Mouse (Mus musculus): Measurements from ENCODE around the gene Prkag2.

The Prkag2 gene

DNA sequence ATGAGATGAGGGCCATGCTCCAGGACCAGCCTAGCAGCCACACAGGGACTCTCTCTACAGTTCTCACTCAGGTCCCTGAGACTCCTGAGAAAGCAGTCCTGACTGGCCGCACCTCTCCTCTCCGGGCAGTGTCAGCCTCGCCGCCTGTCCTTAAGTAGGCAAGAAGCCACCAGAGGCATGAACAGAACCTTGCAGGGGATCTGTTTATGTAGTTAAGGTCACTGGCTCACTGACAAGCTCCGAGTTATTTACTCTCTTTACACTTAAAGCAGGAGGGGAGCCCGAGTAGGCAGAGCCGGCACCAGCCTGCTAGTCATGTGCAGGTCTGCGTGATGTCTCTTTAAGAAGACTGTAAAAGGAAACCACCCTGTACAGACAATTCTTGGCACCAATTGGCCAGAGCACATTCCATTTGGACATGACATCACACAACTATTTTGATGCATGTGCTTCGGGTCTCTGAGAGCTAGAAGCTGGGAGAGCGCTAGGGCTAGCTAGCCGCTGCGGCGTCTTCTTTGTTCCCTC lies 104.8 kb downstream of the Prkag2 start:
- DNase-seq (ENCODE audit: low spot score), result no peak

DNA sequence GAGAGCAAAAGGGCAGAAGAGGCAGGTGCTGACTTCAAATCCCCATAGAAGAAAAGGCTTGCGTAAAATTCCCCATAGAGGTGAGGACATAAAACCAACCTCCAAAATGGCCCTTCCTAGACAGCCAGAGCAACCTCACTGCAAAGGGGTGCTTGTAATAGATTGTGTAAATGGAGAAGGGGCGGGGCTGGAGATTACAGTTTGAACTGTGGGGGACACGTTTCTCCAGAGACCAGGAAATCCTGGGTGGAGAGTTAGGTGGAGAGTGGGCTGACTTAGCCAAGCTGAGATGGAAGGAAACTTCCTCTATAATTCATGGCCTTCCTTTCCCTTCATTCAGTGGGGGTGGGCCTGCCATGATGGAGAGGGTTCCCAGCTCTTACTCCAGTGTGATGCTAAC lies 107.3 kb downstream of the Prkag2 start:
- no peak for DNase-seq (ENCODE audit: low spot score)

DNA sequence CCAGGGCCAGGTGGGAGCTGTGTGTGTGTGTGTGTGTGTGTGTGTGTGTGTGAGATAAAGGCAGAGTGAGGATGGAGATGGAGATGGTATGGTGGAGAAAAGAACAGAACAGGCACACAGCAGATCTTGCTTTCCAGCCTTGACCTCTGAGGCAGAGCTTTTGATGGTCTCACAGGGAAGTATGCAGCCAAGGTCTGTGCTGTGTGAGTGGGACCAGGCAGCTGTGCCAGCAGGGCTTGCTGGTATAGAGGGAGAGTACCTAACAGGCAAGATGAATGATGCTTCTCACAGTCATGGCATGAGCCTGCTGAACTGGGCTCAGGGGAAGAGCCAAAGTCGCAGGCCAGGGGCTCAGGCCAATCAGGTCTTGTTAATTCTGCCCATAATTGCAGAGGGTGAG lies 108.9 kb downstream of the Prkag2 start:
- DNase-seq (ENCODE audit: low spot score), result no peak

DNA sequence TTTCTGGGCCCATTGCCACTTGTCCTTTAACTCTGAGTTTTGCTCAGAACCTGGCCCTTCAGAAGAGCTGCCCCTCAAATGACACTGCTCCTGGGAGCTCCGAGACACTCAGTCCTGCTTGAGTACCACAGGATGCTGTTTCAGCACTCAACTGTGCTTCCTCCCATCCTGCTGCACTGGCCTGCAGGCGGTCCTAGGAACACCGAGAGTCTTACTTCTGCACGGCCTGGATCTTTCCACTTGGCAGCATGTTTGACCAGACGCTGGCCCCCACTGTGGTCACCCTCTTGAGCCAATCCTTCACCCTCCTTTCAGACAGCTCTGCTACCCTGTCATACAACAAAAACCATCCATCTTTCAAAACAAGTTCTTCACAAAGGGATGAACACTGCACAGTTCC lies 110.0 kb downstream of the Prkag2 start:
- no peak for DNase-seq (ENCODE audit: low spot score)

DNA sequence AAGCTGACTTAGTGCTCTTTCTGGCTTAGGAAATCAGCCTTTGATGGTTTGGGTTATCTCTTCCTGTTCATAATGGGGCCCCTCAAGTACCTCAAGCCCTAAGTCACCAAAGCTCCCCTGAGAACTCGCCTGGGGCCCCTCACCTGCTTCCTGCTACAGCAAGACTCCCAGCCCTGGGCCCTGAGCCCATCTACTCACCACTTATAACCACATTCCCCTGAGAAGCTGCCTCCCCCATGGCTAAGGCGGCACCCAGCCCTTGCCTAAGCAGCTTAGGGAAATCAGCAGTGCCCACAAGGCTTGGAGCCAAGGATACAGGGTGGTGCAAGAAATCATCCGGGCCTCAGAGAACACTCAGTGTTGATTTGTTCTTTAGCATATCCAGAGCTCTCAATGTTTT lies 110.8 kb downstream of the Prkag2 start:
- no peak for DNase-seq (ENCODE audit: low spot score)

DNA sequence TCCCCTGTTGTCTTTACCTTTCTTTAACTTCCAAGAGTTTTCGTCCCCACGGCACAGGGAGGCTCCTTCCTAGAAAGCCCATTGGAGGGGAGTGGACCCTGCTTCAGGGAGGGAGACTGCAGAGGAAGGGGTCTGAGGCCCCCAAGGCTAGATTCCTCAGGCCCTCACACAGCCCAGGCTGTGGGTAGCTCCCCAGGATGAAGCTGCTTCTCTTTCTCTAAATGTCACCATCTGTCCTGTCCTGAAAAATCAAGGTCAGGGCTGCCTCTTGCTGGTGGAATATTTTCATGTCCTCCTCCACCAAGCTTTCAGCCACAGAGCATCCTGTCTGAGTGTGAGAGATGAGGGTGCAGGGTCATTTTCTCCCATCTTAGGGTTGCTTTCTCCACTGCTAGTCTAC lies 113.5 kb downstream of the Prkag2 start:
- DNase-seq (ENCODE audit: low spot score), result no peak

DNA sequence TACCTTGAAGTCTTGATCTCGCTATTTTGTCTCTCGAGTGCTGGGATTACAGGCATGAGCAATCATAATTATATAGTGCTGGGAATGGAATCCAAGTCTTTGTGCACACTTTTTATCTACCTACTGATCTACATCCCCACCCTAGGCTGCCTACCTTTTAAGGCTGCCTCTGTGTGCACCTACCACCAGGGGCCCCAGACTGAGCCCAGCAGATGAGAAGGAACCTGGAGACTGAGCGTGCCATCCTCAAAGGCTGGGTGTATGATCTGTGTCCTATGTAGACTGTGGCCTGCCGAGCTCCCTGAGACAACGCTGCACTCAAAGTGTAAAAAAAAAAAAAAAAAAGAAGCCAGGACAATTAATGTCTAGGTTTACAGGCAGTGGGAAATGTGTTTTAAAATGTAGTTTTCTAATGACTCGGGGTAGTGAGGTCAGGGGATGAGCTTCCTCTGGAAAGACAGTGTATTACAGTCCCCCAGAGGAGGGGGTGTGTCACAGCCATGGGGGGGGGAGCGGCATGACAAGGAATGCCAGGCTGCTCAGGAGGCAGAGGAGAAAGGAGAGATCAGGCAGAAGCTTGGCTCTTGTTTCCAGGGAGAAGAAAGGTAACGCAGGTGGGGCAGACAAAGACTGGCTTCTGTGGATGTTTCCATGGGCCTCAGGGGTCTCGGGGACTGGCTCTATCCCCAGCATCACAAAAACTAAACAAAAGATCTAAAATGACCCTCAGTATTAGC lies 114.1 kb downstream of the Prkag2 start:
- DNase-seq (ENCODE audit: low spot score), result no peak

DNA sequence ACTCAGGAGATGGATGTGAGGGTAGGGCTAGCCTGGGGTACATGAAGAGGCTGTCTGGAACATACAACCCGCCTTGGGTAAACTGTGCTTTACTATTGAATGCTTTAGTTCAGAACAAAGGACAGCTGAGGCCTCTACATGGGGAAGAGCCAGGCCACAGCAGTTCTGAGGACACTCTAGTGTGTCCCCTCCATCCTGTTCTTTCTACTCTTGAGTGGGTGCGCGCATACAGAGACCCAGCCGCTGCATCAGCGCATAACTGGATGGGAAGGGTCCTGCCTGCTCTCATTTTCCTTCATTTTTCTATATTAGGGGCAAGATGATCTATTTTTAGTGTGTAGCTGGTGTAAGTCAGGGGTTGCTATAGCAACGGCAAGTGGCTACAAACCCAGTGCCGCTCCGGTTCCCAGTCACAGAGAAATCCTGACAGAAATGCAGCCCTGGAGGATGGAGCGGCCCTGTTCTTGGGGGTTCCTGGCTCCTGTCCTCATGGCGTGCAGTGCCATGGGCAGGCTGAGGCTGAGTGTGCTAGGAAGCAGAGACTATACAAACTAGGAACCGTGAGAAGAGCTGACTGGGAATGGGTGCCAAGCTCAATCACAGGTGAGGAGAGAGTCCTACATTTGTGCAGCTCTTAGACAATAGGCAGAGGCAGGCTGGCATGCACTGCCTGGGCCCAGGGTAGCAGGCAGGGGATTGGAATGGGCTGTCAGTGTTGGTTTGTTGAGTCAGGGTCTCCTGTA lies 114.8 kb downstream of the Prkag2 start:
- no peak for DNase-seq (ENCODE audit: low spot score)

DNA sequence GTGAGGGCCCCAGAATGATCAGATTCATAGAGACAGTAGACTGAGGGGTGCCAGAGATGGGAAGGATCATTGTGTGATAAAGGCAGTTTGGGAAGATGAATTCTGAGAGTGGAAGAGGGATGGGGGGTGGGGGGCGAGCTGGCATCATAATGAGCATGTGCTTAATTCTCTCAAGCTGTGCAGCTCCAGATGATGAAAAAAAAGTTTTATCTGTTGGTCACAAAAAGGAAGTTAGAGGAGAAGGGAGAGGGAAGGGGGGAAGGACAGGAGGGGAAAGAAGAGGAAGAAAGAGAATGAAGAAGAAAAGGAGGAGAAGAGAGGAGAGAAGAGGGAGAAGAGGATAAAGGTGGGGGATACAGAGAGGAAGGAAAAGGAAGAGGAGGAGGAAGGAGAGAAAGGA lies 116.3 kb downstream of the Prkag2 start:
- no peak for DNase-seq (ENCODE audit: low spot score)

DNA sequence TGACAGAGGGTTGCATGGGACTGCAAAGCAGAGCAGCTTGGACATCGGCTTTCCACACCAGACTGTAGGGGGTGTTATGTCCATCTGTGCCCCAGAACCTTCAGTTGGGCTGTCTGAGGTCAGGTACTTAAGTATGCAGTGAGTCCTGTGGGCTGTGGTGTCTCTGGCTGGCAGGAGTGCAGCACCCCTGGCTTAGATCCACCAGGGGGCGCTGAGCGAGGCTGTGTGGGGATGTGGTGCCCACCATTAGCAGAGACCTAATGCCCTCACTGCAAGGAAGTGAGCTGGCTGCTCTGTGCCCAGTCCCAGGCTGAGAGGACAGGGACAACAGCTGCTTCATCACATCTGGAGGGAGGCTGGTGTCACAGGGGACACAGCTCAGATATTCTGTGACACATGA lies 116.9 kb downstream of the Prkag2 start:
- no peak for DNase-seq (ENCODE audit: low spot score)

DNA sequence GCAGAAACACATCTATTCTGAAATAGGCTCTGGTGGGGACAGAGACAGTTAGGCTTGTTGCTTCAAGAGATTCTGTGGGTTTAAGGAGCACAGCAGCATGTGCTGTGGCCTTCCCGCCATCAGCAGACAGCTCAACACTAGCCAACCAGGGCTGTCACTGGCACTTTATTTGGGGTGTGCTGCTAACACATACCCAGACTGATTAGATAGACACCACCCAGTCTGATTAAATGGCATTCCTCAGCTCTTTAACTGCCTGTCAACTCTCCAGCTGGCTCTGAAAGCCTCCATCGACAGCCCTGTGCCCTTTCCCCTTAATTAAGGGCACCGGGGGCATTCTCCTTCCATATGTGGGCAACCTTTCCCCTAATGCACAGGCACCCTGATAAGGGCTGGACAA lies 118.2 kb downstream of the Prkag2 start:
- no peak for DNase-seq (ENCODE audit: low spot score)

DNA sequence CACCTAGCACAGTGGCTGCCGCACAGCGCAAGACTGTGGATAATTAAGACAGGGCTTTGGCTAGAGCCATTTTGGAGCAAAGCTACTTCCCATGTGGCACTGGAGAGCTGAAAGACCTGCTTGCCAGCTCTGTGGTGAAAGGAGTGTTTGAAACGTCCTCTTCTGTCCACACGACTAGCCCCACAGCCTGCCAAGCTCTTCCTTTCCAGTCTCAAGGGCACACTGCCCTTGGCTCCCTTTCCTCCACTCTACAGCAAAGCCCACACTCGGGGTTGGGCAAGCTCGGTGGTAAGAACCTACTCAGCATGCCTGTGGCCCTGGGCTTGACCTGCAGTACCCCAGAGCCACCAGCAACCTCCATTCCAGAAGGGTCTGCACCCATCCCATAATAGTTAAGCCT lies 118.7 kb downstream of the Prkag2 start:
- no peak for DNase-seq (ENCODE audit: low spot score)

DNA sequence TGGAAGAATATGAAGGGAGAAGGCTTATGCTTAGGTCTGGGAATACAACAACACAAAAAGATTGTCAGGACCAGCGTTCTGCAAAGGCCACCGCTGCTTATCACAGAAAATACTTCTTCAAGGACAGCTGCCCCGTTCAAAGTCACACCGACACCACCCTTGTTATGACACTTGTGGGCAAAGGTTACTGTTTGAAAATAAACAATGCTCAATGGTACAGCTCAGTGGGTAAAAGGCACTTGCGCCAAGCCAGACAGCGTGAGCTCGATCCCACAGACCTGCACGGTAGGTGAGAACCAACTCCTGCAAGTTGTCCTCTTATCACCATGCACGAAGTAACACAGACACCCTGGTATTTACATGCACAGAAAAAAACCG lies 120.5 kb downstream of the Prkag2 start:
- DNase-seq (ENCODE audit: low spot score), result no peak

DNA sequence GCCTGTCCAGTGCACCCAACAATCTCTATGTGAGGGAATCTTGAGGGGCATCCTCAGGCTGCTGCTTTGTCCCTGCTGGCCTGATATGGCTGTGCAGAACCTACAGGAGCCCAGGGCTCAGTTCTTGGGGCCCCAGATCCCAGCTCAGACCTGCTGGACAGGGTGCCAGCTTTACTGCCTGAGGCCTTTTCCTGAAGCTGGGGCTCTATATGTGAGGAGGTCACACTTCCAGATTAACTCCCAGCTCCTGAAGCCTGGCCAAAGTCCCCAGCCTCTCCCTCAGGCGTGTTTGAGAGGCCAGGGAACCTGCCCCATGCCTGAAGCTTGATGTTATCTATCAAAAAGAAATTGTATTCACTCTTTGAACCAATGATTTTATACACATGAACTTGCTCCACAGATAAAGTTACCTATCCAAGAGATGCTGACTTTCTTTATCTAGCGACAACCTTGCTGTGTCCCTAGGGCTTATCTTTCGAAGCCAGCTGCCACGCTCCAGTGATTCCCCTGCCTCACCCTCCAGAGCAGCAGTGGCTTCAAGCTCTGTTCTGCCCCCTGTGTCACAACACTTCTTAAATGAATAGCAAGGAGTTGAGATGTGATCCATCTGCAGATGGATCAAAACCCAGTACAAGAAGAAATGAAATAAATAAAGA lies 121.0 kb downstream of the Prkag2 start:
- no peak for DNase-seq (ENCODE audit: low spot score)

DNA sequence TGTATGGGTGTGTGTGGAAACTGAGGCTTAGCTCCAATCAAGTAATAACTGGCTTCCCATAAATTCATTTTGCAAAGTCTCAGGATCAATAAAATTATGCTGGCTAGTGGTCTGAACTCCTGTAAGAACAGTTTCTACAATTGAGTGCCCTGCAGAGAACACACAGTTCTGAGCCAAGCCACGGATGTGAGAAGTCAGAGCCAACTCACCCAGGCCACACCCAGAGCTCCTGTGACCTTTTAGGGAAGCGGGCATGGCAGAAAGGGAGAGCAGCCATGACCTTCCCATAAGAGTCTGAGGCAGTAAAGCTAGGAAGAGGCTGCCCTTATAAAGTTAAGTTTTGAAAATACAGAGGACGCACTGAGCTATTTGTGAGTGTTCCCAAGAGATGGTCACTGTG lies 123.5 kb downstream of the Prkag2 start:
- no peak for DNase-seq (ENCODE audit: low spot score)

DNA sequence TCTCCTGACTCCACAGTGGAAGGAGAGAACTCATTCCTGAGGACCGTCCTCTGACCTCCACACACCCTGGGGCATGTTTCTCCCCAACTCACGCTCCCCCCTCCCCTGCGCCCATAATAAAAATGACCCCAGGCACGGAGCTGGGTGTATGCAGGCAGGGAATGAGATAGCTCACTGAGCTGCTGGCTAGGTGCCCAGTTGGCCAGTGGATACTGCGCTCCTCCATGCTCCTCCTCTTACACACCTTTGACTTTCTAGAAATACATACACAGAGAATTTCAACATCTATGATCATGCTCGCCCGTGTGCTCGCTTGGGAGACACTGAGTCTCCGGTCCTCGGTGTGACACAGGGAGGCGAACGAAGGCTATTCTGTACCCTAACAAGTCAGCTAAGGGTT lies 124.2 kb downstream of the Prkag2 start:
- no peak for DNase-seq (ENCODE audit: low spot score)

DNA sequence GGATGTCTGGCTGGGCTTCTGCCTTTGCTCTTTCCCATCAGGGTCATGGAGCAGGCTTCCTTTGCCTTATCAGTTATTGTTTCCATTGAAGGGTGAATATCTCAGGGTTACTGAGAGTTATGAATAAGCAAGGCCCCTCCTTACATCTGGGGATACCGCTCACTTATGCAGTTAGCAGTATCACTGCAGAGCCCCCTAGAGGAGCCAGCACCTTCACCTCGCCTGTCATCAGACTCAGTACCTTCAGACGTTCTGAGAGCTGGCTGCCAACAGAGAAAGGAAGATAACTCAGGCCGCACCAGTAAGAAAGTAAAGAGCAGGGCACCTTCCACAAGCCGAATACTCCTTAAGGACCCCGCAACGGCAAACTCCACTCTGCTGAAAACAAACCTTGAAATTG lies 125.3 kb downstream of the Prkag2 start:
- DNase-seq (ENCODE audit: low spot score), result no peak

DNA sequence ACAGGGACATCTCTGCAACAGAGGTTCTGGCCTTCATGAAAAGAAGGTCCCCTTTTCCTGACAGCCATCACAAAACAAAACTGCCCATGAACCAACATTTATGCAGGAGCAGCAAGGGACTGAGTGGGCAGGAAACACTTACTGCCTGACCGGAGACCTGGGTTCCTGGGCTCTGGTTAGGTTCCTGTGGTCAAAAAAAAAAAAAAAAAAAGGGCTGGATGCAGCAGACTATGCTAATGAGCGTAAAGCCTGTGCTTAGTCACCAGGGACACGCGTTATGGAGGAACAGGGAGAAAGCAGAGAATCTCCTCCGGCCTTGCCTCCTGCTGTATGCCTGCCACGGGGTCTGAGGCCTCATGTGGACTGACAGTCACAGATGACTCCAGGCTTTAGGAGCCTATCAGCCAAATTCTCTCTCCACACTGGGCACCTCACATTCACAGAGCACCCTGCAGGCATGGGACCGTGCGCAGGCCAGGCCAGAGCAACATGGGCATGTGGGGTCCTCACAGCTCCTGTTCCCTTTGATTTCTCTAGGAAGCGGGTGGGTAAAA lies 126.7 kb downstream of the Prkag2 start:
- no peak for DNase-seq (ENCODE audit: low spot score)

DNA sequence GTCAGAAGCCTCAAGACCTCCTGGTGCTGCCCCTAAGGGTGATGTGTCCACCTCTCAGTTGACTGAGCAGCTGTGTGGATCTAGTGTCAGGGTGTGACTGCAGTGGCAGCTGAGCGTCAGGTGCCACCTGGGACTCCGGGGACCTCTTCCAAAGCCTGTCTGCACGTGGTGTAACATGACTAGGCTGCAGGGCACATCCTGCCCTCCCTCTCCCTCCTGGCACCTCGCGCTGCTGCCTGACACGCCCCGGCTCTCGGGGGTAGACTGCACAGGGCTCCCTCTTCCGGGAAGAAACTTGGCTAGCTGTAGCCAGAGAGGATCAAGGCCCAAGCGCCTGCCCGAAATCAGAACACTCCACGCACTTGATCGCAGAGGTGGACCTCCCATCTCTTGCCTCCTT lies 127.2 kb downstream of the Prkag2 start:
- DNase-seq (ENCODE audit: low spot score), result no peak

DNA sequence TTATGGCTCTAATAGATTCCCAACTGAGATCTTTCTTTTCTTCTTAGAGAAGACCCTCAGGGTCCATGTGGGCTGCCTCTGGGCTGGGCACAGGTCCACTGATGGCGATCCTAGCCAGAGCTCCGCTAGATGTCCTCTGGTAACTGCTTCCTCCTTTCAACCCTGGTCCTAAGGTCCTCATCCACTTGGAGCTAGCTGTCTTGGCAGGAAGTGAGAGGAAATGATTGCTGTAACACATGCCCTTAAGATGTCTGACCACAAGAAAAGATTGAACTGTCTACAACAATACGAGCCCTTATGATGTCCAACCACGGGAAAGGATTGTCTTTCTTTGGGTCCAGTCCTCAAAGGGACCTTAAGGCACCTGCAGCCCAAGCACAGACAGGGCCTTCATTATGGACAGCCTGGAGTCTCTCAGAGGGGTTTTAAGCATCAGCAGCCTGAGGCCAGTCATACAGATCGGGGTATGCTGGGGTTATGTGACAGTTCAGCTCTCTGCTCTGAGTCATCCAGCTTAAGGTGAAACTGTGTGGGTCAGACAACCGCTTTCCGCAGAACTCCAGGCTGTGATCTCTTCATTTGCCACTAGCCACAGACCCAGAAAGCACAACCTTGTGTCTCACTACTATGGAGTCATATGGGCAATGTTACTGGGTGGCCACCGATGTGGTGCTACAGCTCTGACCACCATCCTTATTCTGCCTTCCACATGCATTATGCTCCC lies 129.7 kb downstream of the Prkag2 start:
- DNase-seq (ENCODE audit: low spot score), result no peak

DNA sequence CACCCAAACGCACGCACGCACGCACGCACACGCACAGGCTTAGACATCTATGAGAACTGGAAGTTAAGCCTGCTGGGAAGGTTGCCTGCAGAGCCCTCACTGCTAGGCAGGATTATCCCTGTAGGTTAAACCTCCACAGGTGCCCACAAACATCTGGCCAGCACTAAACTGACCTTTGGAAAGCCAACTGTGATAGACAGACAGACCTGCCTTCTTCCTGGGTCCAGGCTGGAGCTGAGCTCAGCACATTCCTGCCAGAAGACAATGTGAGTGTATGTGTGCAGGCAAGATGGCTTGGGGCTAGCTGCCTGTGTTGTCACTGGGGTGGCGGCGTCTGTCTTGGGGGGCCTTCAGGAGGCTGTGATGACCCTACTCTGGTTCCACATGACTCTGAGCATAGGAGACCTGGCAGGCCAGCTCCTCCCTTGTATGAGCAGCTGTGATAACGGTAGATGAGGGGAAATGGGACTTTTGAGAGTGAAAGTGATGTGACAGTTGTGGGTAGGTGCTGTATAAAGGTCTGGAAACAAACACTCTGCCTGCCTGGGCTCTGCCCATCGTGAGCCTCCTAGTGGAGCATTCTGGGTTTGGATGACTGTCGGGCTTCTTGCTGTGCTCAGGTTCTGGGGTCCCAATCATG lies 131.1 kb downstream of the Prkag2 start:
- DNase-seq (ENCODE audit: low spot score), result no peak

DNA sequence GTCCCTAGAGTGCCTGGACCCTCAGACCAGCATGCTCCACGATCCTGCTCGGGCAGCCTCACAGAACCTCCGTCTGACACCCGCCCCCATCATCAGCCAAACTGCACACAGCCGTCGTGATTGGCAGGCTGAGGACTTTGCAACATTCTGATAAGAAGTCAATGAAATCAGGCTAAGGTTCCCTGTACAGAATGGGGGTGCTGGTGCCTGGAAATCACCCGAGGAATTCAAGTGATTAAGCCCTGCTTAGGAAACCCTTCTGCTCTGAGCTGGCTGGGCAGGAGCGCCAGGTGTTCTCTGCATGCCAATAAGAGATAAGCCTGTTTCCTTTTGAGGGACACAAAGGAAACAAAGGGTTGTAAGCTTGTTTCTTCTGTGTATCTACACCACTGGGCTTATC lies 131.7 kb downstream of the Prkag2 start:
- DNase-seq (ENCODE audit: low spot score), result no peak

Data from urinary bladder, postnatal 10 days (tissue).